Mouse (Mus musculus): Measurements from ENCODE around the gene Tpt1.

DNA sequence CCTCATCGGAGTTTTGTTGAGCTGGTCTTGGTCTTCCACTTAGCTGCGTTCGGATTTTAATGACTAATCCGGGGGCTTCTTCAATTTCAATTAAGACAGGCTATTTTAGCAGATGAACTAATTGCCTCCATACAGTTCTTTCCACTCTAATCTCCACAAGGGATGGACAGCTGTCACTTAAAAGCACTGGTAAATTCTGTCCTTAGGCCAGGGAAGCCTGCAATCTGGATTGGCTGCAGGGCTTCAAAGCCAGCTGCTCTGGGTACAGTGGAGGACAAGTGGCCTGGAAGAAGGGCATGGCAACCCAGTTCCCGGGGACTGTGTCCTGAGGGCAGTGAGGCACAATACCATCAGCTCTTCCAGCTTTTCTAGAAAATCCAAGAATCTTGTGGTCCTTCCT, 26.2 kb downstream of the Tpt1 start:
- no peak for TF ChIP-seq CTCF (conservative IDR thresholded peaks at IDR 0.05; ENCODE audit: low read length)
- no peak for TF ChIP-seq NANOG (IDR thresholded peaks at IDR 0.05; ENCODE audit: borderline replicate concordance, low read length)
